34 mouse cellular contexts compared by ENCODE assay signal in genomic region chr9:40292475-40292874, GRCm38 (mm10). TPM values are rescaled to one million over a fixed set of nuclear protein-coding genes. Genes with fewer than 3 reads are reported as not detected.
"Had no signal": no experiment of that assay in that cellular context is flagged by ENCODE, and none has a peak within 500 bp of the region (broad histone marks: within the 10 kb centered on the region; RNA-seq: fewer than 3 reads in every experiment).

No protein-coding gene starts in this region.

- H3K4me3 ChIP-seq: heart, embryonic 10.5 days; heart, embryonic 12.5 days; heart, embryonic 13.5 days; heart, embryonic 15.5 days; hindbrain, embryonic 10.5 days; hindbrain, embryonic 12.5 days; hindbrain, embryonic 13.5 days; hindbrain, embryonic 15.5 days; intestine, embryonic 15.5 days; kidney, embryonic 15.5 days; layer of hippocampus, adult 2 months had no signal

- H3K9me3 ChIP-seq: heart, embryonic 10.5 days; heart, embryonic 12.5 days; heart, embryonic 13.5 days; heart, embryonic 15.5 days; hindbrain, embryonic 10.5 days; hindbrain, embryonic 12.5 days; hindbrain, embryonic 13.5 days; hindbrain, embryonic 15.5 days; intestine, embryonic 15.5 days; kidney, embryonic 15.5 days had no signal

- H3K36me3 ChIP-seq: intestine, embryonic 15.5 days had no signal

- DNase-seq: heart, postnatal 10 days; heart, postnatal 14 days; heart, postnatal 36 days; heart, postnatal 4 days; kidney, adult 11 months; kidney, adult 18-20 months; kidney, adult 2 months; kidney, adult 8-10 months; kidney, adult 9 months; kidney, postnatal 10 days; kidney, postnatal 14 days; kidney, postnatal 25 days; kidney, postnatal 36 days; kidney, postnatal 4 days; layer of hippocampus, adult 9-11 months; layer of hippocampus, postnatal 36 days had no signal

- H3K27me3 ChIP-seq: heart, embryonic 12.5 days; heart, embryonic 13.5 days; heart, embryonic 15.5 days; hindbrain, embryonic 12.5 days; hindbrain, embryonic 13.5 days; hindbrain, embryonic 15.5 days; intestine, embryonic 15.5 days; kidney, embryonic 15.5 days had no signal

- ATAC-seq: hindbrain, embryonic 16.5 days; hindbrain, postnatal 0 days; inflammation-experienced regulatory T-cells, adult 6 months; intestine, embryonic 15.5 days; intestine, embryonic 16.5 days; intestine, postnatal 0 days had no signal

- H3K4me2 ChIP-seq: heart, embryonic 12.5 days; heart, embryonic 13.5 days; heart, embryonic 15.5 days; hindbrain, embryonic 12.5 days; hindbrain, embryonic 13.5 days; hindbrain, embryonic 14.5 days; hindbrain, embryonic 15.5 days; intestine, embryonic 15.5 days; kidney, embryonic 15.5 days had no signal

- H3K27ac ChIP-seq: heart, embryonic 10.5 days; heart, embryonic 13.5 days; heart, embryonic 15.5 days; hindbrain, embryonic 10.5 days; hindbrain, embryonic 12.5 days; hindbrain, embryonic 13.5 days; hindbrain, embryonic 14.5 days; hindbrain, embryonic 15.5 days; hindbrain, postnatal 0 days; intestine, embryonic 15.5 days; kidney, embryonic 15.5 days; kidney, postnatal 0 days; layer of hippocampus, adult 2 months had no signal

- H3K4me1 ChIP-seq: heart, embryonic 10.5 days; heart, embryonic 12.5 days; heart, embryonic 13.5 days; heart, embryonic 15.5 days; hindbrain, embryonic 10.5 days; hindbrain, embryonic 12.5 days; hindbrain, embryonic 13.5 days; hindbrain, embryonic 15.5 days; intestine, embryonic 15.5 days; kidney, embryonic 15.5 days had no signal

- H3K9ac ChIP-seq: heart, embryonic 12.5 days; heart, embryonic 13.5 days; heart, embryonic 15.5 days; hindbrain, embryonic 12.5 days; hindbrain, embryonic 13.5 days; hindbrain, embryonic 14.5 days; hindbrain, embryonic 15.5 days; intestine, embryonic 15.5 days; kidney, embryonic 15.5 days had no signal

RNA-seq across cellular contexts. Expression of gene Scn3b, which starts 23.5 kb away (rescaled TPM):
- polyA plus RNA-seq: inflammation-experienced regulatory T-cells, adult 6 months had no signal
